Mouse (Mus musculus) lung, adult 2 months (tissue): ENCODE measurements around the gene Dqx1. TPM values are rescaled to one million over a fixed set of nuclear protein-coding genes. Genes with fewer than 3 reads are reported as not detected.

Experiments
- DNase-seq: peaks from one replicate; pipeline ENCODE4 v3.0.0; 2022
- H3K4me1 ChIP-seq: fragments of 200-500 bp; 2 replicates; pipeline ENCODE4 v1.6.1; 2011; ENCODE audit warnings: low read length; ENCODE audit not compliant: control insufficient read depth, insufficient read depth
- H3K4me3 ChIP-seq: fragments of 200-500 bp; replicated peaks from 2 replicates; pipeline ENCODE3; 2011; ENCODE audit warnings: low read depth, mild to moderate bottlenecking, control low read depth, low read length; ENCODE audit errors: extremely low read depth
- CTCF ChIP-seq: fragments of 200-500 bp; IDR thresholded peaks from 2 replicates; pipeline ENCODE4 v1.5.1; 2011; ENCODE audit warnings: mild to moderate bottlenecking, low read length, control low read depth; ENCODE audit not compliant: insufficient read depth
- POLR2A ChIP-seq: fragments of 200-500 bp; IDR thresholded peaks from 2 replicates; pipeline ENCODE4 v1.6.1; 2011; ENCODE audit warnings: low read depth, mild to moderate bottlenecking, control low read depth, low read length, borderline replicate concordance; ENCODE audit errors: extremely low read depth
- WGBS: fragments of 180-500 bp; shearing (Covaris S2); methylation state at CpG from one replicate; pipeline ENCODE4 v1.1.7; 2018; 5-methylcytosine and 5-hydroxymethylcytosine counted together
- polyA plus RNA-seq: library from polyadenylated mRNA; depleted of rRNA; stranded (reverse); fragments of >200 nt; gene quantifications from 2 replicates; pipeline ENCODE4 v1.2.3, GENCODE M21; 2012

Dqx1 gene
- polyA plus RNA-seq, 1 experiment, result 4.3 TPM

- H3K4me1 ChIP-seq, result no peaks in the 10 kb centered on the region; the same call in 1 of the 2 replicates
- H3K4me3 ChIP-seq, result peak overlapping the region; percentile 67
- WGBS, result 71% methylated on average over 18 of the region's 18 CpGs
- TF ChIP-seq POLR2A (no peak), CTCF (no peak)
- DNase-seq, result no peak
Observed at GRCm38 (mm10) chr6:83031921-83032590, 25.6 kb upstream of the Dqx1 start.

DNA sequence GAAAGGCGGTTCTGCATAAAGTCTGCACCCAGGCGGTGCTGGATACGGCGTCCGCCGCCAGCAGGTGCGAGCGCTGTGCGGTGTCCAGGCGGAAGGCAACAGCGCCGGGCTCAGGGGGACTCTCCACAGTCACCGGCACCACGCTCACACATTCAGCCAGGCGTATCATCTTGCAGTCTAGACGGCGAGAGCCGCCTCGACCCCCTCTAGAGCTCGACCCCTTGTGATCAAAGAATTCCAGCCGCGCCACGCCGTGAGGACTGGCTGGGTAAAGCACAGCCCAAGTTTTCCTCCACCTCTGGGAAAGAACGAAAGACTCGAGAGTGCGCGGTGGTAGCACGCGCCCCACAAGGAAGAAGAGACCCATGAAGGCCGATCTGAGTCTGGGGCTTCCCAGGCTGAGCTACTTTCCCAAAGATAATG, 24.9 kb upstream of the Dqx1 start:
- no peak for TF ChIP-seq POLR2A
- no peak for TF ChIP-seq CTCF
- Histone ChIP-seq H3K4me1 (no peaks in the 10 kb centered on the region; the same call in 1 of the 2 replicates), H3K4me3 (peak overlapping the region; percentile 67)
- WGBS, result under 1% methylated on average over 31 of the region's 31 CpGs
- DNase-seq, result peak; percentile 66

GRCm38 (mm10) chr6:83033249-83034185, 24.1 kb upstream of the Dqx1 start, which contains the start of the genes Dok1 and Loxl3:
Dok1 (minus strand) TSS chr6:83033471.
Loxl3 (plus strand) TSS chr6:83034173.
- peaks cover 4% of the 10 kb centered on the region; the same call in 1 of the 2 replicates for H3K4me1 ChIP-seq
- TF ChIP-seq CTCF (no peak), POLR2A (peak; percentile 72; the same call in 1 of the 2 replicates)
- H3K4me3 ChIP-seq, result peak within 1 kb of the TSS; percentile 67
- 0% methylated on average over 51 of the region's 51 CpGs for WGBS
- DNase-seq, result peak; percentile 78

DNA sequence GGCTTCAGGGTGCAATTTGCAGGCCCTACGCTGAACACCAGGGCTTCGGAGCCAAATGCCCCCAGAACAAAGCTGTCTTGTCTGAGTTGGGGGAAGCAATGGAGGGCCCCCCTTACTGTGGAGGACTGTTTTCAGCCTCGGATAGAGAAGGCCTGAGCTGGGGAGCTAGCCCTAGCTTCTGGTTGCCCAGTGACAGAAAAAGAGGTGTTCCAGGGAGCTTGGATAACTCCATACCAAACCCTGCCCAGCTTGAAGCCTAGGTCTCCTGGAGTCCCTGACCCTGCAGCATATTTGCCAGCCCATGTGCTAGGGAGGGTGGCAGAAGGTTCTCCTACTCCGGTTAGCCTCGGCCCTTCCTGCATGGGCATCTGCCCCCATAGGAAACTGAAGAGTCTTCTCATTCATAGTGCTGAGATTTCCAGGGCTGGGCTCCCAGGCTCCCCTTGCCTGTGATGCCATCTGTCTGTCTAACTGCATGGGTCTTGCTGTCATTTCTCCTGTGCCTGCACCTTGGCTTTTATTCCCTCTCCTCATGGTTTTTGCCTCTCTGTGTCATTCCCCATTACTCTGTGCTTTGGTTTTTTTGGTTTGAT, 23.1 kb upstream of the Dqx1 start:
- no peak for DNase-seq
- 49% methylated on average over 5 of the region's 5 CpGs for WGBS
- TF ChIP-seq POLR2A, result no peak
- TF ChIP-seq CTCF, result no peak
- Histone ChIP-seq H3K4me3 (peak overlapping the region; percentile 13), H3K4me1 (peaks cover 4% of the 10 kb centered on the region; the same call in 1 of the 2 replicates)

- H3K4me1 ChIP-seq, result peaks cover 4% of the 10 kb centered on the region; the same call in 1 of the 2 replicates
- DNase-seq, result no peak
- TF ChIP-seq POLR2A, result no peak
- TF ChIP-seq CTCF, result no peak
- H3K4me3 ChIP-seq, result no peak overlapping the region
- 71% methylated on average over 8 of the region's 8 CpGs for WGBS
Observed at GRCm38 (mm10) chr6:83037188-83037587, 20.5 kb upstream of the Dqx1 start.

- TF ChIP-seq CTCF, result no peak
- 0 out of 2 replicates have a peak, but pooled peaks have one; percentile 44 for TF ChIP-seq POLR2A
- DNase-seq, result peak; percentile 98
- Histone ChIP-seq H3K4me3 (peak overlapping the region; percentile 34), H3K4me1 (peaks cover 4% of the 10 kb centered on the region; the same call in 1 of the 2 replicates)
- 21% methylated on average over 24 of the region's 24 CpGs for WGBS
Observed at GRCm38 (mm10) chr6:83038496-83039012, 19.1 kb upstream of the Dqx1 start.

DNA sequence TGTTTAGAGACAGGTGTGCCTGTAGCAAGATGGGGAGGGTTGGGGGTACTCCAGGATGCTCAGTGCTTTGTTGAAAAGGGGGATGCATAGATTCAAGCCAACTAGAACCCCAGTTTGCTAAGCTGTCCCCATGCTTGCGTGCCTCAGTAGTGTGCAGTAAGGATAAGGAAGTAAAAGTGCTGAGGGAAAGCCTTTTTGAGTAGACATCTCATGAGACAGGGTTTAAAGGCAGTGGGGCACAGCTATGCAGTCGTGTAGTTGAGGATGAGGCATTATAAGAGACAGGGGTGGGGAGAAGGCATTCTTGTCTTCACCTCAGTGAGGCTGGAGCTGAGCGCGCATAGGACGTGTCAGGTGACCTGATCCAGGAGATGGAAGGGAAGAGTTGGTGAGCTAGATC, 17.0 kb upstream of the Dqx1 start:
- TF ChIP-seq POLR2A (no peak), CTCF (no peak)
- Histone ChIP-seq H3K4me1 (peaks cover 4% of the 10 kb centered on the region; the same call in 1 of the 2 replicates), H3K4me3 (no peak overlapping the region)
- 80% methylated on average over 5 of the region's 5 CpGs for WGBS
- DNase-seq, result no peak

DNA sequence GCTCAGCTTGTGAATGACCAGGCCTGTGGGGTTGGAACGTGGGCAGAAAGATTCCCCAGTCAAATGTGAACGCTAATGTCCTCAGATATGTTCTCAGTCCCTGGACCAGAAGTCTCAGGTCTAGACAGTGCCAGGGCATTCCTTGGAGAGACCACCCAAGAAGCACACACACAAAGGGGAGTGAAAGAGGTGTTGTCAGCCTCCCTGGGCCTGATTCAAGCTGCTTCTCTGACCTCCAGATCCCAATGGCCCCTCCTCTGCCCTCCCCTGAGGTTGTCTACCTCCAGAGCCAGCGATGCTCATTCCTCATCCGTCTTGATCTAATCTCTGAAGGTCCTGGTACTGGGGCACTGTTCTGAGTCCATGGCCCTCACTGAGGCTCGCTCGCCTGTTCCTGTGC, 14.1 kb upstream of the Dqx1 start:
- TF ChIP-seq POLR2A (no peak), CTCF (no peak)
- WGBS, result 57% methylated on average over 6 of the region's 6 CpGs
- H3K4me1 ChIP-seq, result no peaks in the 10 kb centered on the region
- no peak for DNase-seq
- no peak overlapping the region for H3K4me3 ChIP-seq

DNA sequence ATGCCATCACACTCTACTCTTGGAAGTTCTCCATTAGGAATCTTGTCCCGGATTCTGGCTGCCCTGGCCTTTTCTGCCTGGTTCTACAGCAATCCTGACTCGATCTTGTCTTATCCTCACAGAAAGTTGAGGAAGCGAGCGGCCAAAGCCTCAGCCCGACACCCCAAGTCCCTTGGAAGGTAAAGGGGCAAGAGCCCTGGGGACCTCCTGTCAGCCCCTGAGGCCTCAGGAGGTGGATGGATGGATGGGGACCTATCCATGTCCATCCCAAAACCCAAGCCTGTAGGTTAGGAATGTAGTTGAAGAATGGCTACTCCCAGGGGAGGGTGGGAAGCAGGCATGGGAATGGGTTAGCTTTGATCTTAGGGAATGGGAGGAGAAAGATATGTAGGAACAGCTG, 13.7 kb upstream of the Dqx1 start:
- Histone ChIP-seq H3K4me1 (no peaks in the 10 kb centered on the region), H3K4me3 (no peak overlapping the region)
- WGBS, result 89% methylated on average over 5 of the region's 5 CpGs
- TF ChIP-seq CTCF, result no peak
- no peak for TF ChIP-seq POLR2A
- no peak for DNase-seq
